Mouse (Mus musculus) midbrain, embryonic 12.5 days (tissue): ENCODE measurements around the gene Aldh16a1. TPM values are rescaled to one million over a fixed set of nuclear protein-coding genes. Genes with fewer than 3 reads are reported as not detected.

Source experiments
- ATAC-seq: fragments of 200-750 bp; cut with Nextera tagmentation; 2 replicates; pipeline ENCODE4 v1.8.0; 2017; ENCODE audit warnings: low read depth, moderate TSS enrichment, moderate library complexity; ENCODE audit not compliant: low FRiP score
- H3K27ac ChIP-seq: fragments of 300-500 bp; sonication (generic); replicated peaks from 2 replicates; pipeline ENCODE4 v1.5.1; 2016; ENCODE audit warnings: mild to moderate bottlenecking
- H3K27me3 ChIP-seq: fragments of 300-500 bp; sonication (generic); 2 replicates; pipeline ENCODE4 v1.6.1; 2016; ENCODE audit warnings: mild to moderate bottlenecking
- H3K36me3 ChIP-seq: fragments of 300-500 bp; sonication (generic); 2 replicates; pipeline ENCODE4 v1.6.1; 2016
- H3K4me1 ChIP-seq: fragments of 300-500 bp; sonication (generic); 2 replicates; pipeline ENCODE4 v1.6.1; 2016
- H3K4me2 ChIP-seq: fragments of 300-500 bp; sonication (generic); replicated peaks from 2 replicates; pipeline ENCODE4 v1.6.1; 2016; ENCODE audit warnings: mild to moderate bottlenecking, moderate library complexity
- H3K4me3 ChIP-seq: fragments of 300-500 bp; sonication (generic); 2 replicates; pipeline ENCODE4 v1.5.1; 2016; ENCODE audit warnings: mild to moderate bottlenecking
- H3K9ac ChIP-seq: fragments of 300-500 bp; sonication (generic); replicated peaks from 2 replicates; pipeline ENCODE4 v1.6.1; 2016; ENCODE audit warnings: mild to moderate bottlenecking, moderate library complexity
- H3K9me3 ChIP-seq: fragments of 300-500 bp; sonication (generic); 2 replicates; pipeline ENCODE4 v1.6.1; 2016; ENCODE audit warnings: mild to moderate bottlenecking
- WGBS: fragments of 180-500 bp; shearing (Covaris S2); methylation state at CpG from one replicate; pipeline ENCODE4 v1.1.7; 2016; 5-methylcytosine and 5-hydroxymethylcytosine counted together
- polyA plus RNA-seq: library from polyadenylated mRNA; unstranded; fragments of >200 nt; fragmentation: Nextera tagmentation; extraction: Ambion mirVana; gene quantifications from 2 replicates; pipeline ENCODE4 v1.2.1, GENCODE M21; 2016

The Aldh16a1 gene
- polyA plus RNA-seq, 1 experiment from 2014 or later = 38.0 TPM

DNA sequence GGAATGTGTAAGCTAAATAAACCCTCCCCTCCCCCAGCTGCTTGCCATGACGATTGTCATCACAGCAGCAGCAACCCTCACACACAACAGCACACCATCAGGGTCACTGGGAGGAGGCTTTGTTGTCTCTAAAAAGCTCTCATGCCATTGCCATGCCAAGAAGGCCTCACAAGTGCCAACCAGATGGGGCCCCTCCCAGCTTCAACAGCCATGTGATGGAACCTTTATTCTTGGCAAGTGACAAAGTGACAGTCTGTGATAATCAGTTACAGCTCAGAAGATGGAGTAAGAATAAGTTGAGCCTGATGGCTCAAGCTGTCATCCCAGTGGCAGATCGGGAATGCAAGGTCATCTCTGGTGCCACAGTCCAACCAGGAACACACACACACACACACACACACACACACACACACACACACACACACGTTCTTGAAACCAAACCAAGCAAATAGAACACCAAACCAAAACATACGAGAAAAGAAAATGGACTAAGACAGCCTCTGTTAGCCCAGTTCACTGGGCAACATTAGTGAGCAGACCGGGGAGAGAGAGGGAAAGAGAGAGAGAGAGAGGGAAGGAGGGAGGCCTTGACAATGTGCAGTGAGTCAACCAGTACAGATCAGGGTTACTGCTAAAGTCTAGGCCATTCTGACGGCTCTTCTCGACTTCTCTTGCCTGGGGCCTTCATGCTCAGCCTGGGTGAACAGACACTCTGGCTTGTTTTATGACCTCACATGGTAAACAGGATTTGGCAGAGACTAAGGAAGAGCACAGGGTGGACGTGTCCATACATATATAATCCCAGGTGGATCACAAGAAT, 14.3 kb downstream of the Aldh16a1 start:
- Histone ChIP-seq H3K9ac (no peak overlapping the region), H3K4me3 (no peak overlapping the region), H3K4me2 (no peak overlapping the region), H3K9me3 (no peaks in the 10 kb centered on the region), H3K27me3 (peaks cover 20% of the 10 kb centered on the region), H3K36me3 (peaks cover 39% of the 10 kb centered on the region), H3K4me1 (peaks cover 10% of the 10 kb centered on the region; the same call in 1 of the 2 replicates), H3K27ac (no peak overlapping the region)
- 86% methylated on average over 8 of the region's 8 CpGs for WGBS
- no peak for ATAC-seq

DNA sequence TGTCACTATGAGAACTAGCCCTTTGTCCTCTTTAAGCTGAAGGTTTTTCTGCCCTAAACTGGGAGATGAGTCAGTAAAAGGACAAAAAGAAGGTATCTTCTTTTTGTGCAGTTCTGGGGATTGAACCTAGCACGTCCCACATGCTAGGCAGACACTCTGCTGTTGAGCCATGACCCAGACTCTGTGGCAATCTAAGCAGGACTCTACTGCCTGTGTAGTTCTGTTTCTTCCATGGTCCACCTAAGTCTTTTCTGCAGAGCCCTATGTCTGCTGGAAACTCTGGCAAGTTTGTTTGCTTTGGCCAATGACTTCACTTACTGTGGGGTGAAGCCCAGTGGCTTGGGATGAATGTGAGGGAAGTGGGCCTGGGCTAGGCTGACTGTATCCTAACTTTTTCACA, 16.0 kb downstream of the Aldh16a1 start:
- peaks cover 34% of the 10 kb centered on the region for H3K27me3 ChIP-seq
- no peak overlapping the region for H3K27ac ChIP-seq
- no peak overlapping the region for H3K4me2 ChIP-seq
- WGBS = 85% methylated on average over 1 of the region's 1 CpGs
- H3K9ac ChIP-seq = no peak overlapping the region
- no peaks in the 10 kb centered on the region for H3K9me3 ChIP-seq
- ATAC-seq = no peak
- no peak overlapping the region for H3K4me3 ChIP-seq
- peaks cover 22% of the 10 kb centered on the region for H3K36me3 ChIP-seq
- H3K4me1 ChIP-seq = peaks cover 10% of the 10 kb centered on the region; the same call in 1 of the 2 replicates

GRCm38 (mm10) chr7:45137171-45138006, 17.0 kb downstream of the Aldh16a1 start:
- Histone ChIP-seq H3K4me1 (peaks cover 10% of the 10 kb centered on the region; the same call in 1 of the 2 replicates), H3K27me3 (peaks cover 34% of the 10 kb centered on the region), H3K9ac (no peak overlapping the region), H3K36me3 (peaks cover 13% of the 10 kb centered on the region), H3K9me3 (0 out of 2 replicates have a peak, but pooled peaks cover 2% of the 10 kb centered on the region), H3K4me3 (no peak overlapping the region), H3K27ac (no peak overlapping the region), H3K4me2 (no peak overlapping the region)
- no peak for ATAC-seq
- WGBS = 89% methylated on average over 12 of the region's 12 CpGs

DNA sequence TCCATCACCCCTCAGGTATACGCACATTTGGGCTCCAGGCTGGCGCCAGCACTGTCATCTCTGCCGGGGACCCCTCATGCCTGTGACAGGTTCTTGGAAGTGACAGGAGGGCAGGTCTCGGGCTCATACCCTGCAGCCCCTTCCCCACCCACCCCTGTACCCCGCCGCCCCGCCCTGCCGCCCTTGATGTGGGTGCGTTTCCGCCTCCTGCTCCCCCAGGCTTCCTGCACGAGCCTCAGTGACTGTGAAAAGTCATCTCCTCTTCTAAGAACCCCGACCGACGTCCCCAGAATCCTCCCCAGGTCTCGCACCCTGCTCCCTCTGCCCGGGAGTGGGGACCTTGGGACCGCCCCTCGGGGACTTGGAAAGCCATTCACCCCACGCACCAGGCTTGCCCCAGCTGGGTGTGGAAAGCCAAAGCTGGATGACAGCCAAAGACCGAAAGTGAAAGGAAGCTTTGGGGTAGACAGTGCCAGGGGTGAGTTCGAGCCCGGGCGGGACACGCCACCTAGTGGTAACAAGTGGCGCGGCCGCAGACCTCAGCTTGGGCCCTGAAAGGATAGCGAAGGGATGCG, 18.3 kb downstream of the Aldh16a1 start, which contains the start of the genes Gm45713 and Flt3l:
Gene Gm45713 (minus strand): TSS at position 239 of the 575 bp plus-strand sequence.
Gene Flt3l (minus strand): TSS at position 440 of the 575 bp plus-strand sequence.
- 4% methylated on average over 29 of the region's 29 CpGs for WGBS
- H3K27me3 ChIP-seq = peaks cover 34% of the 10 kb centered on the region
- no peaks in the 10 kb centered on the region for H3K36me3 ChIP-seq
- 0 out of 2 replicates have a peak, but pooled peaks cover 2% of the 10 kb centered on the region for H3K9me3 ChIP-seq
- peak; percentile 68 for ATAC-seq
- H3K4me2 ChIP-seq = peak within 1 kb of the TSS; percentile 76
- peak within 1 kb of the TSS; percentile 50 for H3K4me3 ChIP-seq
- no peak within 1 kb of the TSS for H3K27ac ChIP-seq
- peaks cover 10% of the 10 kb centered on the region; the same call in 1 of the 2 replicates for H3K4me1 ChIP-seq
- peak within 1 kb of the TSS; percentile 59 for H3K9ac ChIP-seq

DNA sequence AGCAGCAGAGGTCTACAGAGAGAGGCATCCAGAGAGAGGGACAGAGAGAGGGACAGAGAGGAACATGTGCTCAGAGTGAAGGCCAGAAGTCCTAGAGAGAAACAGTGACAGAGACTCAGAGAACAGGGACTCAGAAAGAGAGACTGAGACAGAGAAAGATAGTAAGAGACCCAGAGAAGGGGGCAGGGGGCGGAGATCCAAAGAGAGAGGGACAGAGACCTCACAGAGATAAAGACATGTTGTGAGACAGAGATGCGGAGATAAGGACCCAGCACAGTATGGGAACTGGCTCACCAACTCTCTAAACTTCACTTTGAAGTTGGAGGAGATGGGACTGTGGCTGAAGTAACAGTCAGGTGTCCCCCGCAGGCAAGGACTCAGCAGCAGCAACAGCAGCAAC, 19.0 kb downstream of the Aldh16a1 start:
- 82% methylated on average over 3 of the region's 3 CpGs for WGBS
- ATAC-seq = no peak
- H3K9ac ChIP-seq = no peak overlapping the region

DNA sequence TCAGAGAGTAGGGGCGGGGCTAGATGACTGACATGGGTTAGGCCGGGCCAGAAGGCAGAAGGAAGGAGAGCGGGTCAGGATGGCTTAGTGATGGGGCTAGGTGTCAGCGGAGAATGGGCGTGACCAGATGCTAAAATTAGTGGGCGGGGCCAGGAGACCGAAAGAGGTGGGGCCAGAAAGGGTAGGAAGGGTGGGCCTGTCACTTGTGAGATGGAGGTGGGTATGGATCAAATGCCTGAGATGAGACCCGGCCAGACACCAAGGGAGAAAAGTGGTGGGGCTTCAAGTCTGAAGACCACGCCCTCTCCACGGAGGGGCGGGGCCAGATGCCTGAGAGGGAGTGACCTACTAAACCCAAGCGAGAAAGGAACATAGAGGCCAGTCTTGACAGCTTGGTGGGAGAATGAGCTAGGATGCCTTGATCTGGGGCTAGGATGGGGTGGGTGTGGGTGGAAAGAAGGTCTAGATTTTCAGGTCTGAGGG, 19.8 kb downstream of the Aldh16a1 start:
- Histone ChIP-seq H3K4me1 (peaks cover 15% of the 10 kb centered on the region), H3K9ac (no peak overlapping the region), H3K4me2 (no peak overlapping the region), H3K9me3 (0 out of 2 replicates have a peak, but pooled peaks cover 2% of the 10 kb centered on the region), H3K27me3 (peaks cover 34% of the 10 kb centered on the region), H3K4me3 (no peak overlapping the region), H3K27ac (no peak overlapping the region), H3K36me3 (no peaks in the 10 kb centered on the region)
- WGBS = 7% methylated on average over 12 of the region's 12 CpGs
- no peak for ATAC-seq

More for the DNA sequence above, 19.0 kb downstream of the Aldh16a1 start:
- Histone ChIP-seq H3K4me1 (peaks cover 10% of the 10 kb centered on the region; the same call in 1 of the 2 replicates), H3K4me3 (0 out of 2 replicates have a peak overlapping the region, but pooled peaks have one; percentile 50), H3K27me3 (peaks cover 34% of the 10 kb centered on the region), H3K27ac (no peak overlapping the region), H3K36me3 (no peaks in the 10 kb centered on the region), H3K4me2 (peak overlapping the region; percentile 76), H3K9me3 (0 out of 2 replicates have a peak, but pooled peaks cover 2% of the 10 kb centered on the region)

GRCm38 (mm10) chr7:45133446-45134159, 20.8 kb downstream of the Aldh16a1 start:
- no peak overlapping the region for H3K27ac ChIP-seq
- H3K9ac ChIP-seq = no peak overlapping the region
- no peak overlapping the region for H3K4me3 ChIP-seq
- WGBS = 77% methylated on average over 8 of the region's 8 CpGs
- H3K36me3 ChIP-seq = no peaks in the 10 kb centered on the region
- H3K4me2 ChIP-seq = no peak overlapping the region
- ATAC-seq = no peak
- 0 out of 2 replicates have a peak, but pooled peaks cover 2% of the 10 kb centered on the region for H3K9me3 ChIP-seq
- H3K4me1 ChIP-seq = peaks cover 18% of the 10 kb centered on the region
- peaks cover 34% of the 10 kb centered on the region for H3K27me3 ChIP-seq

- H3K27ac ChIP-seq = no peak overlapping the region
- no peak for ATAC-seq
- WGBS = 74% methylated on average over 11 of the region's 11 CpGs
These were observed 22.5 kb downstream of the Aldh16a1 start for GRCm38 (mm10) chr7:45131850-45132249.

DNA sequence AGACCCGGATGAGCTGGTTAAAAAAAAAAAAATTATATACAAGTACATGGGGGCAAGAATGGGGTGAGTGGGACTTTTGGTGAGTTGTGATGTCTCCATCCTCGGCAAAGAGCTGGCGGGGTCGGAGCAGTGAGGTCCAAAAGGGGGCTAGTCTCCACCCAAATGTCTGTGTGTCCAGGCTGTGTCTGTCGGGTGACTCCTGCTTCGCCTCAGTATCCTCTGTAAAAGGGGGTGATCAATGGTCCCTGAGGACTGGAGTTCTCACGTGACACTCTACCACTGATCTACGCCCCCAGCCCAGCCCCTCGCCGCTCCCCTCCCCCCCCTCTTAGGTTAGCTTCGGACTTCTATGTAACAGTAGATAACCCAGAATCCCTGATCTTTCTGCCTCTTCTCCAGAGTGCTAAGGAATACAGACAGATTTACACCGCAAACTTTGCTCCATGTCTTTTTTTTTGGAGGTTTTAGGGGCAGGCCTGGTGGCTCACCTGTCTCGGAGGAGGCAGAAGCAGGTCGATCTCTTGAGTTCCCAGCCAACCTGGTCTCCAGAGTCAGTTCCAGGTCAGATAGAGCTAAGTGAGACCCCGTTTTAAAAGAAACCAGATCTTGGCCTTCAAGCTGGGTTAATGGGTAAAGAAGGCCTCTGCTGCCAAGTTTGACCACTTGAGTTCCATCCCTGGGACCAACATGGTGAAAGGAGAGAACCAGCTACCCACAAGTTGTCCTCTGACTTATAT, 24.4 kb downstream of the Aldh16a1 start:
- Histone ChIP-seq H3K27me3 (peaks cover 12% of the 10 kb centered on the region), H3K9me3 (0 out of 2 replicates have a peak, but pooled peaks cover 2% of the 10 kb centered on the region), H3K36me3 (peaks cover 25% of the 10 kb centered on the region), H3K4me2 (peak overlapping the region; percentile 56), H3K4me1 (peaks cover 33% of the 10 kb centered on the region), H3K9ac (0 out of 2 replicates have a peak overlapping the region, but pooled peaks have one; percentile 52), H3K4me3 (0 out of 2 replicates have a peak overlapping the region, but pooled peaks have one; percentile 94), H3K27ac (peak overlapping the region; percentile 88)
- ATAC-seq = no peak
- 53% methylated on average over 15 of the region's 15 CpGs for WGBS

More at GRCm38 (mm10) chr7:45131850-45132249, 22.5 kb downstream of the Aldh16a1 start:
- peaks cover 25% of the 10 kb centered on the region for H3K27me3 ChIP-seq
- H3K36me3 ChIP-seq = peaks cover 6% of the 10 kb centered on the region
- H3K4me1 ChIP-seq = peaks cover 27% of the 10 kb centered on the region
- H3K9ac ChIP-seq = no peak overlapping the region
- no peak overlapping the region for H3K4me3 ChIP-seq
- no peak overlapping the region for H3K4me2 ChIP-seq
- 0 out of 2 replicates have a peak, but pooled peaks cover 2% of the 10 kb centered on the region for H3K9me3 ChIP-seq

GRCm38 (mm10) chr7:45129318-45129717, 25.1 kb downstream of the Aldh16a1 start:
- Histone ChIP-seq H3K9me3 (0 out of 2 replicates have a peak, but pooled peaks cover 2% of the 10 kb centered on the region), H3K9ac (peak overlapping the region; percentile 52), H3K4me2 (peak overlapping the region; percentile 56), H3K4me3 (peak overlapping the region; percentile 94), H3K27ac (peak overlapping the region; percentile 88), H3K36me3 (peaks cover 27% of the 10 kb centered on the region), H3K27me3 (peaks cover 6% of the 10 kb centered on the region; the same call in 1 of the 2 replicates), H3K4me1 (peaks cover 38% of the 10 kb centered on the region)
- WGBS = under 1% methylated on average over 17 of the region's 17 CpGs
- no peak; the same call in 1 of the 2 replicates for ATAC-seq
